Mouse (Mus musculus): ENCODE results near the gene Ablim1. TPM values are rescaled to one million over a fixed set of nuclear protein-coding genes. Genes with fewer than 3 reads are reported as not detected.

The Ablim1 gene
- polyA plus RNA-seq, 1 experiment from 2014 or later: 22.4 TPM

DNA sequence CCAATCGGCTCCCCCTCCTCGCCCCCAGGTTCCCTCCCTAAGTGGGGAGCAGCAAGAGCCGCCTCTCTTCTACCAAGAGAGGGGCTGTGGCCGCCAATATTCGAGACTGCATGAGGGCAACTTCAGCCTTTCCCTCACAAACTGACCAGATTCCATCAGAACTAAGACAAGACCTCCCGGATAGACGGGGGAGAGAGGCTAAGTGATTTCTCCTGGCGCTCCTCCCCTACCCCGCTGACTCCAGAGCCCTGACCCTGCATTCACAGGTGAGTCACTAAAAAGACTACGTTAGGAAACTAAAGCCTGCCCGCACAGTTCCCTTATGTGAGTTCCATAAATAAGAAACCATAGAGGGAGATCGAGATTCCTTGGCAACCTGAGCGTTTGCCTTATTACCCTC lies 307.9 kb downstream of the Ablim1 start:
- Histone ChIP-seq H3K27me3 (replicated peaks; ENCODE audit: low read depth, poor library complexity, severe bottlenecking) (peaks cover 64% of the 10 kb centered on the region), H3K27ac (replicated peaks) (no peak overlapping the region), H3K4me3 (peak overlapping the region; percentile 71; the same call in 1 of the 2 replicates), H3K36me3 (replicated peaks) (no peaks in the 10 kb centered on the region), H3K4me1 (peaks cover 72% of the 10 kb centered on the region), H3K9me3 (no peaks in the 10 kb centered on the region)
- no peak for DNase-seq (ENCODE audit: low spot score)
- WGBS: 50% methylated on average over 13 of the region's 13 CpGs

- Histone ChIP-seq H3K27me3 (replicated peaks; ENCODE audit: low read depth, poor library complexity, severe bottlenecking) (peaks cover 56% of the 10 kb centered on the region), H3K4me1 (peaks cover 61% of the 10 kb centered on the region), H3K4me3 (no peak overlapping the region), H3K9me3 (no peaks in the 10 kb centered on the region), H3K36me3 (replicated peaks) (no peaks in the 10 kb centered on the region), H3K27ac (replicated peaks) (no peak overlapping the region)
- DNase-seq (ENCODE audit: low spot score): no peak
- WGBS: 93% methylated on average over 4 of the region's 4 CpGs
Observed at GRCm38 (mm10) chr19:57005062-57005461, 309.7 kb downstream of the Ablim1 start.

DNA sequence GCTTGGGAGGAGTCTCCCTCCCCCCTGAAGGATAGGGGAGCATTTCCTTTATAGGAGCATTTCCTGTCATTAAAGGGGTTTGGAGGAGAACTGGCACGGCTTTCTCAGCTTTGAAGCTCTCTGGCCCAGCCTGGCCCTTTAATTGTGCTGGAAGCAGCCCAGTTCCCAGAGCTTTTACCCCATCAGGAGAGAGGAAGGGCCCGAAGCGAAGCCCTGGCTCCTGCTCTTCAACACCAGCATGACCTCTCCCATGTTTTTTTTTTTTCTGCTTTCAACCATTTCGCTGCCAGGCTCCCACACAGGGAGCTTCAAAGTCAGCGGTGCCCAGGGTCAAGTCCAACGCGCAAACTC lies 311.3 kb downstream of the Ablim1 start:
- H3K27me3 ChIP-seq (replicated peaks; ENCODE audit: low read depth, poor library complexity, severe bottlenecking): peaks cover 40% of the 10 kb centered on the region
- H3K27ac ChIP-seq (replicated peaks): peak overlapping the region; percentile 40; the same call in 1 of the 2 replicates
- H3K9me3 ChIP-seq: no peaks in the 10 kb centered on the region
- peaks cover 61% of the 10 kb centered on the region for H3K4me1 ChIP-seq
- H3K36me3 ChIP-seq (replicated peaks): no peaks in the 10 kb centered on the region
- WGBS: 37% methylated on average over 7 of the region's 7 CpGs
- no peak for DNase-seq (ENCODE audit: low spot score)
- no peak overlapping the region for H3K4me3 ChIP-seq

DNA sequence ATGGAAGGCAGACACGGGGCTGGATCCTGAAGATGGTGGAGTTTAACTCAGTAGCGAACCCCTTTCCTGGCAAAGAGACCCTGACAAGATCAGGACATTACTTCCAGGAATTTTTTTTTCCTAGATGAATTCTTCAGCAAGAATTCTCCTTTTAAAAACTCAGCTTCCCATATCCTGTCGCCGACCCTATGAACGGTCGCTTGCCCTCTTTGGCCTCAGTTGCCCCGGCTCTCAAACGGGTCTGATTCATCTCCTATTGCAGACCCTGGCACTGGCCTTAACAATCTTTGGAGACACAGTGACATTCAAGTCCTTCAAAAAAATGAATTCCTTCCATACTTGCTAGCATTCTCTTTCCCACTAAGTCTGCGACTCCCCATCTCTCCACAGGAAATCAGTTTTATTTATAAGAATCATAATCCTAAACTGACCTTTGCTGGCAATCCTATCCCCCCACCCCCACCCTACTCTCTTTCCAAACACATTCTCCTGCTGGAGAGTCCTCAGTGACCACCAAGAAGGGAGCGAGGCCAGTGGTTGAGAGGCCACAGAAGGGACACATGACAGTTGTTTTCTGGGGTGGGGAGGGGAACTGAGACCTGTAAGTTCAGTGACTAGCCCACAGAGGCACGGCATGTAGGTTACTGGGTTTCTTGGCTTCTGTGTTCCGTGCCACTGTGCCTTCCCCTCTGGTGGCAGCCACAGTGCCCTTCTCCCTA lies 311.8 kb downstream of the Ablim1 start:
- H3K4me3 ChIP-seq: no peak overlapping the region
- DNase-seq (ENCODE audit: low spot score): no peak

GRCm38 (mm10) chr19:57001926-57002325 lies 312.8 kb downstream of the Ablim1 start:
- peaks cover 60% of the 10 kb centered on the region for H3K4me1 ChIP-seq
- H3K9me3 ChIP-seq: no peaks in the 10 kb centered on the region
- H3K27me3 ChIP-seq (replicated peaks; ENCODE audit: low read depth, poor library complexity, severe bottlenecking): peaks cover 25% of the 10 kb centered on the region
- WGBS: 86% methylated on average over 4 of the region's 4 CpGs
- H3K4me3 ChIP-seq: no peak overlapping the region
- no peak for DNase-seq (ENCODE audit: low spot score)
- no peak overlapping the region; the same call in 1 of the 2 replicates for H3K27ac ChIP-seq (replicated peaks)
- no peaks in the 10 kb centered on the region for H3K36me3 ChIP-seq (replicated peaks)

More for the DNA sequence above, 311.8 kb downstream of the Ablim1 start:
- Histone ChIP-seq H3K9me3 (no peaks in the 10 kb centered on the region), H3K27ac (replicated peaks) (peak overlapping the region; percentile 40; the same call in 1 of the 2 replicates), H3K27me3 (replicated peaks; ENCODE audit: low read depth, poor library complexity, severe bottlenecking) (peaks cover 35% of the 10 kb centered on the region), H3K4me1 (peaks cover 60% of the 10 kb centered on the region), H3K36me3 (replicated peaks) (no peaks in the 10 kb centered on the region)
- WGBS: 63% methylated on average over 12 of the region's 12 CpGs

DNA sequence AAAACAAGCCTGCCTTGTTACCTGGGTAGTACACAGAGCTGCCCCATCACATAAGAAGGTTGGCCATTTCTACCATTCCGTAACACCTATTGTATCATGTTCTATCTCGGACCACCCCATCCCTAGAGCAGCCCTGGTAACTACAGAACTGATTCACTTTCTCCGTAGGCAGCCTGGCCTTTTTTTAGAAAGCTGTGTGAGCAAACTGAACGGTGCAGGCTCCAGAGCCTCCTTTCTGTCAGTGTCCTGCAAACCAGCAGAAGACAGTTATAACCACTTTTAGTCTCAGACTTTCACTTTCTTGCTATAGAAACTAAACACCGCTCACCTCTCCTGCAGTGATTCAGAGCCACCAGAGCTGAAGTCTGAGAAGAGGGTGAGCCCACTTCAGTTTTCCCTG lies 314.1 kb downstream of the Ablim1 start:
- peaks cover 63% of the 10 kb centered on the region for H3K4me1 ChIP-seq
- no peaks in the 10 kb centered on the region for H3K36me3 ChIP-seq (replicated peaks)

GRCm38 (mm10) chr19:56999781-57000180 lies 314.9 kb downstream of the Ablim1 start:
- Histone ChIP-seq H3K27ac (replicated peaks) (peak overlapping the region; percentile 36; the same call in 1 of the 2 replicates), H3K27me3 (replicated peaks; ENCODE audit: low read depth, poor library complexity, severe bottlenecking) (0 out of 2 replicates have a peak, but pooled peaks cover 3% of the 10 kb centered on the region), H3K4me3 (no peak overlapping the region), H3K36me3 (replicated peaks) (no peaks in the 10 kb centered on the region), H3K9me3 (no peaks in the 10 kb centered on the region), H3K4me1 (peaks cover 66% of the 10 kb centered on the region)
- WGBS: 73% methylated on average over 2 of the region's 2 CpGs
- DNase-seq (ENCODE audit: low spot score): no peak

More for the DNA sequence above, 314.1 kb downstream of the Ablim1 start:
- Histone ChIP-seq H3K4me3 (no peak overlapping the region), H3K27me3 (replicated peaks; ENCODE audit: low read depth, poor library complexity, severe bottlenecking) (peaks cover 12% of the 10 kb centered on the region), H3K9me3 (no peaks in the 10 kb centered on the region), H3K27ac (replicated peaks) (no peak overlapping the region)
- 91% methylated on average over 5 of the region's 5 CpGs for WGBS
- DNase-seq (ENCODE audit: low spot score): no peak

DNA sequence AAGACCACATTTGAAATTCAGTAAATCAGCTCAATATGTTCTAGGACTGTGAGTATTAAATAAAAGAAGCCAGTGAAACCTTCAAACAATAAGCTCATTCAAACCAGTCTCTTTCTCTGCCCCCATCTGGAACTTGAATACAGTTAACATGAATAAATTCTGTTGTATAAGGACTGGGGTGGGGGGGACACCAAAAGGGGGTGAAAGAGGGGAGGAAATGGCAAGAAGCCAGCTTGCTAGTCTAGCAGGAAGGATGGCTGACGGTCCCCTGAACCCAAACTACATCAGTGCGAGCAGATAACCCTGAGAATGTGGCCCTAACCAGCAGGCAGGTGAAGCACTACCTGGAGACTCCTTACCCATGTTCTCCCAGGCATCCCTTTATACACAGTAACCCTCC lies 315.8 kb downstream of the Ablim1 start:
- WGBS: 66% methylated on average over 2 of the region's 2 CpGs
- no peaks in the 10 kb centered on the region for H3K9me3 ChIP-seq
- peak overlapping the region; percentile 36 for H3K27ac ChIP-seq (replicated peaks)
- H3K4me3 ChIP-seq: no peak overlapping the region
- DNase-seq (ENCODE audit: low spot score): no peak
- H3K4me1 ChIP-seq: peaks cover 66% of the 10 kb centered on the region
- H3K27me3 ChIP-seq (replicated peaks; ENCODE audit: low read depth, poor library complexity, severe bottlenecking): no peaks in the 10 kb centered on the region
- no peaks in the 10 kb centered on the region for H3K36me3 ChIP-seq (replicated peaks)

DNA sequence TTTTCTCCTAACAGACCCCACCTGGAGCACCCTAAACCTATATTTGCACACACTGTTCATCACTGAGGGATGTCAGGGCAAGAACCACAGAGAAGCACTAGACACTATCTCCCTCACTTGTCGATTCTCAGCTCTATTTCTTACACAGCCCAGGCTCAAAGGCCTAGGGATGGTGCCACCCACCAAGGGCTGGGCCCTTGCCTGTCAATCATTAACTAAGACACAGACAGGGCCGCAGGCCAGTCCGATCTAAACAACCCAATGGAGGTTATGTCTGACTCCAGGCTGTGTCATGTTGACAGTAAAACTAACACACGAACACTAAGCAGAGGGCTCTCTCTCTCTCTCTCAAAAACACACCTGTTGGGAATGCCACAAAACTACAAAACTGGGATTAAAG lies 316.4 kb downstream of the Ablim1 start:
- Histone ChIP-seq H3K27me3 (replicated peaks; ENCODE audit: low read depth, poor library complexity, severe bottlenecking) (no peaks in the 10 kb centered on the region), H3K4me3 (no peak overlapping the region), H3K9me3 (no peaks in the 10 kb centered on the region), H3K4me1 (peaks cover 62% of the 10 kb centered on the region), H3K27ac (replicated peaks) (peak overlapping the region; percentile 36; the same call in 1 of the 2 replicates), H3K36me3 (replicated peaks) (no peaks in the 10 kb centered on the region)
- WGBS: 71% methylated on average over 4 of the region's 4 CpGs
- no peak for DNase-seq (ENCODE audit: low spot score)

DNA sequence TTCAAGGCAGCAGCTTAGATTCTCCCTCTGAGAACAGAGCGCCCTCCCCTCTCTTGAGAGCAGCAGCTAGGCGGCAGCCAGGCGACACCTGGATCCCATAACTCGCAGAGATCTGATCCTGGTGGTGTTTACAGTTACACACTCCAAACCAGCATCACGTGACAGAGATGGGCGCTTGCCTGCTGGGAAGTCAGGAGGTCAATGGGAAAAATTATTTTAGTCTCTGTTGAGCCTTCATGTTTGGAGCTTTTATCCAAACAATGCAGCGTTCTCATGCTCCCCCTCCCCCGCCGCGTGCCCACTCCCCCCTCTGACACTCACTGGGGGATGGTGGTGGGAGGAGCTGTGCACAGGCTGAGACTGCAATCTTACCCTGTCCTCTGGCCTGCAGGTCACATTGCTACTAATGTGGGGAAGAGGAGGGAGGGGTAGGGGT lies 317.5 kb downstream of the Ablim1 start:
- Histone ChIP-seq H3K4me1 (peaks cover 50% of the 10 kb centered on the region), H3K27me3 (replicated peaks; ENCODE audit: low read depth, poor library complexity, severe bottlenecking) (no peaks in the 10 kb centered on the region), H3K27ac (replicated peaks) (peak overlapping the region; percentile 84), H3K4me3 (peak overlapping the region; percentile 40), H3K9me3 (no peaks in the 10 kb centered on the region), H3K36me3 (replicated peaks) (no peaks in the 10 kb centered on the region)
- DNase-seq (ENCODE audit: low spot score): peak; percentile 88
- 3% methylated on average over 10 of the region's 10 CpGs for WGBS

DNA sequence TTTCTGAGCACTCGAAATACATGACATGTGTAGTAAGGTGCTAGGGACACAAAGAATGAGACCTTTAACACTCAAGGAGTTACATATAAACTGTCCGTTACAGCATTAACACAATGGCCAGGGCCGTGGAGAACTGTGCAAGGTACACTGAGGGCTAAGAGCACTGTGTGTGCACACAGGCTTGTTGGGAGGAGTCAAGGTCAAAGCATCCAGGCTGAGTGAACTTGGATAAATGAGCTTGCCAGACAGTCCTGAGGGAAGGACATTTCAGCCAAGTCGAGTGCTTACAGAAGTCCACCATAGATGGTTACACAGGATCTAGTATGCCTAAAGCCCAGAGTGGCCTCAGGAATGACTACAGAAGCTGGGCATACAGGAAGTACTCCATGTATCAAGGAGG lies 319.3 kb downstream of the Ablim1 start:
- 0 out of 2 replicates have a peak overlapping the region, but pooled peaks have one; percentile 15 for H3K27ac ChIP-seq (replicated peaks)
- 0 out of 2 replicates have a peak, but pooled peaks cover 5% of the 10 kb centered on the region for H3K27me3 ChIP-seq (replicated peaks; ENCODE audit: low read depth, poor library complexity, severe bottlenecking)
- no peak overlapping the region for H3K4me3 ChIP-seq
- H3K36me3 ChIP-seq (replicated peaks): no peaks in the 10 kb centered on the region
- WGBS: 89% methylated on average over 4 of the region's 4 CpGs
- no peak for DNase-seq (ENCODE audit: low spot score)
- H3K4me1 ChIP-seq: peaks cover 56% of the 10 kb centered on the region
- no peaks in the 10 kb centered on the region for H3K9me3 ChIP-seq

DNA sequence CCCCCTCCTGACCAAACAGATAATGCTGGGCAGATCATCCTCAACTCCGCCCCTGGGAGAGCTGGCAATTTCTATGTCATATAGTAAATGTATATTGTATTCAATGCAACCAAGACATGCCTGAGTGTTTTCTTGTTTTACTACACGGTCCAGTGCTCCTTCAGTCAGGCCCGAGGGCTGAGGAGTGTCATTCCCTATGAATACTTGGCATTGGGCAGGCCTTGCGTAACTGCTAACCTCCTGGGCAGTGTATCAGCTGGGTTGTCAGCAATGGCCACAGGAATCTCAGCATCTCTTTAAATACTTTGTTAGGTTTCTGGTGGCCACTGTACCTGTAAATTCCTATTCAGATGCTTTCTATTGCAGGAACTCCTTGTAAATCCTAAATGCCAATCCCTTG lies 320.1 kb downstream of the Ablim1 start:
- no peak for DNase-seq (ENCODE audit: low spot score)
- Histone ChIP-seq H3K4me3 (no peak overlapping the region), H3K27me3 (replicated peaks; ENCODE audit: low read depth, poor library complexity, severe bottlenecking) (0 out of 2 replicates have a peak, but pooled peaks cover 5% of the 10 kb centered on the region), H3K4me1 (peaks cover 63% of the 10 kb centered on the region), H3K9me3 (no peaks in the 10 kb centered on the region), H3K36me3 (replicated peaks) (no peaks in the 10 kb centered on the region), H3K27ac (replicated peaks) (no peak overlapping the region)
- 75% methylated on average over 4 of the region's 4 CpGs for WGBS

- 86% methylated on average over 4 of the region's 4 CpGs for WGBS
- no peak for DNase-seq (ENCODE audit: low spot score)
- no peak overlapping the region for H3K4me3 ChIP-seq
- H3K27ac ChIP-seq (replicated peaks): no peak overlapping the region
- no peaks in the 10 kb centered on the region for H3K9me3 ChIP-seq
- H3K36me3 ChIP-seq (replicated peaks): no peaks in the 10 kb centered on the region
- peaks cover 63% of the 10 kb centered on the region for H3K4me1 ChIP-seq
- H3K27me3 ChIP-seq (replicated peaks; ENCODE audit: low read depth, poor library complexity, severe bottlenecking): 0 out of 2 replicates have a peak, but pooled peaks cover 5% of the 10 kb centered on the region
Observed at GRCm38 (mm10) chr19:56993763-56994162, 321.0 kb downstream of the Ablim1 start.
